Mouse (Mus musculus): ENCODE data around the gene Vmn1r93.
"Not testable (repeated sequence)": the region's sequence is repeated elsewhere in the genome, so short reads cannot be mapped to it uniquely, and the experiment has no call there.

The Vmn1r93 gene

DNA sequence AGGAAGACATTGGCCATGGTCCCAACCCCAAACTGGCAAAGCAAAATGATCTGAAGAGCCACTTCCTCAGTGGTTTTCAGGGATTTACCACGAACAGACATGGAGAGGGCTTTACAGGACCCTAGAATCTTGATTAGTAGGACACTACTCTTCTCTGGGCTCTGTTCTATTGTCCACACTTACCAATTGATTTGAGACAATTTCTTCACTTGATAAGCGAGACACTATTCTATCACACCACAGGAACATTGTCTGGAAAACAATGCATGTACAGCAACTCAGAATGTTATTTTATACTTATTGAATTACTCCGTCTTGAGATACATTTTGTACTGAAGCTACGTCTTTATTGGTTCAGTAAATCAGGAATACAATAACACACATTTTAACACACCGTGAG lies at the start of gene Vmn1r93:
Gene Vmn1r93, minus strand, starts transcription at position 101 of the 400 bp plus-strand sequence.
- not testable (repeated sequence) for DNase-seq (ENCODE audit: low spot score)

DNA sequence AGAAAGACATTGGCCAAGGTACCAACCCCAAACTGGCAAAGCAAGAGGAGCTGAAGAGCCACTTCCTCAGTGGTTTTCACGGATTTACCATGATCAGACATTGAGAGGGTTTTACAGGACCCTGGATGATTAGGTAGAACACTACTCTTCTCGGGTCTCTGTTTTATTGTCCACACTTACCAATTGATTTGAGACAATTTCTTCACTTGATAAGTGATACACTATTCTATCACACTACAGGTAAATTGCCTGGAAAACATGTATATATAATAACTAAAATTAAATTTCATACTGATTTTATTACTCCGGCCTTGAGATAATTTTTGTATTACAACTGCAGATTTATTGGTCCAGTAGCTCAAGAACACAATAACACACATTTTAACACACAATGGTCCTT lies 29.4 kb upstream of the Vmn1r93 start, which contains the start of gene Vmn1r94:
Gene Vmn1r94, minus strand, starts transcription at position 101 of the 400 bp plus-strand sequence.
- DNase-seq (ENCODE audit: low spot score) = not testable (repeated sequence)

DNA sequence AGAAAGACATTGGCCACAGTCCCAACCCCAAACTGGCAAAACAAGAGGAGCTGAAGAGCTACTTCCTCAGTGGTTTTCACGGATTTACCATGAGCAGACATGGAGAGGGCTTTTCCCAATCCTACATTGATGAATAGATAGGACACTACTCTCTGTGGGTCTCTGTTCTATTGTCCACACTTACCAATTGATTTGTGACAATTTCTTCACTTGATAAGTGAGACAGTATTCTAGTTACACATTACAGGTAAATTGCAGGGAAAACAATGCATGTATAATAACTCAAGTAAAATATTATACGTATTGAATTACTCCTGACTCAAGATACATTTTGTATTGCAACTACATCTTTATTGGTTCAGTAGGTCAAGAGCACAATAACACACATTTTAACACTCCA lies 16.4 kb downstream of the Vmn1r93 start, which contains the start of gene Gm16442:
Gene Gm16442, minus strand, starts transcription at position 101 of the 400 bp plus-strand sequence.
- not testable (repeated sequence) for DNase-seq (ENCODE audit: low spot score)

DNA sequence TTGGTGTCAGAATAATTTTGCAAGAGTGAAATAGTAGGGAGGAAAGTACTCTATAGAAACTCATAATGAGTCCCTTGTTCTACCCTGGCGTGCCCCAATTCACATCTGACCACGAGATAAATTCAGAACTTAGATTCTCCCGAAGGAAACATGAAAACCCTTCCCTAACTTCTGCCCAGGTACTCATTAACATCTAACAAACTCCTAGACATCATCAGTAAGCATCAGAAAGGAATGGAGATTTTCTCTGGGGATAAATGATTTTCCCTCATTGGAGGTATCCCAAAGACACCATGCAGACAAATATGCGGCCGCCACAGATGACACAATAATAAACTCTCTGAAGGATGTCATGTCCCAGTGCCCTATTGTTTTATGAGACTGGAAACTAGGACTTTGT lies 39.5 kb downstream of the Vmn1r93 start, which contains the start of gene Vmn1r91:
Gene Vmn1r91, plus strand, starts transcription at position 301 of the 400 bp plus-strand sequence.
- not testable (repeated sequence) for DNase-seq (ENCODE audit: low spot score)

Measured in lung, postnatal 25 days (tissue).